Mouse (Mus musculus) gastrocnemius, postnatal 10 days (tissue): ENCODE results near the gene Trap1a. TPM values are rescaled to one million over a fixed set of nuclear protein-coding genes. Genes with fewer than 3 reads are reported as not detected.
"Not testable (repeated sequence)": the region's sequence is repeated elsewhere in the genome, so short reads cannot be mapped to it uniquely, and the experiment has no call there.

Source experiments
- DNase-seq: peaks from one replicate; pipeline ENCODE4 v3.0.0; 2021; ENCODE audit warnings: mixed read lengths
- long read RNA-seq, 2 experiments: library from polyadenylated mRNA; stranded (forward); transcript quantifications; one replicate each; pipeline ENCODE4 v2.0.0; 2021
- total RNA-seq, 2 experiments: library from RNA; stranded (reverse); gene quantifications; 2 replicates each; pipeline ENCODE4 v1.2.3; 2021

The Trap1a gene
- total RNA-seq, result not detected
- long read RNA-seq, experiment 1, result 0 reads
- long read RNA-seq, experiment 2, result 0 reads

- DNase-seq, result no peak
These were observed at the start of gene Trap1a for GRCm38 (mm10) chrX:139333263-139333994. Gene Trap1a (plus strand): TSS chrX:139333683.

- no peak for DNase-seq
These were observed 40.4 kb upstream of the Trap1a start for GRCm38 (mm10) chrX:139293114-139293513.

- DNase-seq, result no peak
These were observed 38.2 kb upstream of the Trap1a start for GRCm38 (mm10) chrX:139295325-139295724.

- not testable (repeated sequence) for DNase-seq
These were observed 16.1 kb upstream of the Trap1a start for GRCm38 (mm10) chrX:139317356-139317755.

- DNase-seq, result no peak
These were observed 900 bp upstream of the Trap1a start for GRCm38 (mm10) chrX:139332583-139332982.

DNA sequence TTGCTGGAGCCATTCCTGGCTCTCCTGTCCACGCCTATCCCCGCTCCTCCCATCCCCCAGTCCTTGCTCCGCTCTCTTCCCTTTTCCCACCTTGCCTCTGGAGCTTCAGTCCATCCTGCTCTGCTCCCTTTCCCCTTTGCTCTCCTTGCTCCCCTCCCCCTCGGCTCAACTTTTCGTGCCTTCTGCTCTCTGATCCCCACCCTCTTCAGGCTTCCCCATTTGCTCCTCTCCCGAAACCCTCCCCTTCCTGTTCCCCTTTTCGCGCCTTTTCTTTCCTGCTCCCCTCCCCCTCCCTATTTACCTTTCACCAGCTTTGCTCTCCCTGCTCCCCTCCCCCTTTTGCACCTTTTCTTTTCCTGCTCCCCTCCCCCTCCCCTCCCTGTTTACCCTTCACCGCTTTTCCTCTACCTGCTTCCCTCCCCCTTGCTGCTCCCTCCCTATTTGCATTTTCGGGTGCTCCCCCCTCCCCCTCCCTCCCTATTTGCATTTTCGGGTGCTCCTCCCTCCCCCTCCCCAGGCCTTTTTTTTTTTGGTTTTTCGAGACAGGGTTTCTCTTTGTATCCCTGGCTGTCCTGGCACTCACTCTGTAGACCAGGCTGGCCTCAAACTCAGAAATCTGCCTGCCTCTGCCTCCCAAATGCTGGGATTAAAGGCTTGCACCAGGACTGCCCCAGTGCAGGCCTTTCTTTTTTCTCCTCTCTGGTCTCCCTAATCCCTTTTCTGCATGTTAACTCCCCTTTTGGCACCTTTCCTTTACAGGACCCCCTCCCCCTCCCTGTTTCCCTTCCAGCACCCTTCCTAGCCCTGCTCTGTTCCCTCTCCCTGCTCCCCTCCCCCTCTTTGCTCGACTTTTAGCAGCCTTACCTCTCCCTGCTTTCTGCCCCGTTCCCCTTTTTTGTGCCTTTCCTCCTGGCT, 1.3 kb downstream of the Trap1a start:
- no peak for DNase-seq

- no peak for DNase-seq
These were observed 2.1 kb downstream of the Trap1a start for GRCm38 (mm10) chrX:139335419-139336074.

DNA sequence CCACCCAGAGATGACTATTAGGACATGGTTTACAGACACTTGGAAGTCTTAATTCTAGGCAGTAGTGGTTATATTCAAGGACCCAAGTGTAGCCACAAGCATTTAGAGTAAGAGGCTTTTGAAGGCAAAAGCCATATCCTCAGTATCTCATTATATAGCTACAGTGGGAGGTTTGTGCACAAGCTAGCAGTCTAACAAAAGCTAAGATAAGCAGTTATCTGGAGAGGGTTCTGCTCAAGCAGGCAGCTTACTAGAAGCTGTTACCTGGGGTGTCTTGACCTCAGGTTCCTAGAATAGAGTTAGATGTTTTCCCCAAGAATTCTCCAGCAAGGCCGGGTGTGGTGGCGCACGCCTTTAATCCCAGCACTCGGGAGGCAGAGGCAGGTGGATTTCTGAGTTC, 6.1 kb downstream of the Trap1a start:
- no peak for DNase-seq

- no peak for DNase-seq
These were observed 7.7 kb downstream of the Trap1a start for GRCm38 (mm10) chrX:139341185-139341584.

DNA sequence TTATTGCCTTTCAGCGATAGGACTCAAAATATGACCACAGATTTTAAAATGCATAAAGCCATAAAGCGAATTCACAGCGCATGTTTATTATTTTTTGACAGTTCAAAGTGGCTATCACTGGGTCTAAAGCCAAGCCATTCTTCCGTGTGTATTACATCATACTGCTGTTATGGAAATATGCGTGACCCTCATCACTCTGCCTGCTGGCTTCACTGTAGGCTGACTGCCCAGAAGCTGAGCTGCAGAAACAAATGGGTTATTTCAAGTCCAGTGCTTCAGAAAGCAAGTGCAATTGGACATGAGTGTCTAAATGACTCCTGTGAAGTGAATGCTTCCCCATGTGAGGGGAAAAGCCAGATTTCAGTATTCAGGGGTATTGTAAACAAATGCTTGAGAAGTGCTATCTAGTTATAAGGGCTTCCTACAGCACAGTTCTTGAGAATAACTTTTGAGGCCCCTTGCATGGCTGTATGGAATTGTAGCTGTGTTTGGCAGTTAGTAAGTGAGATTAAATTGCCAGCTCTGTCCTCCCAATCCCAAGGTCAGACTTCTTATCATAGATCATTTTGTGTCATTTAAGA, 18.8 kb downstream of the Trap1a start:
- DNase-seq, result no peak

DNA sequence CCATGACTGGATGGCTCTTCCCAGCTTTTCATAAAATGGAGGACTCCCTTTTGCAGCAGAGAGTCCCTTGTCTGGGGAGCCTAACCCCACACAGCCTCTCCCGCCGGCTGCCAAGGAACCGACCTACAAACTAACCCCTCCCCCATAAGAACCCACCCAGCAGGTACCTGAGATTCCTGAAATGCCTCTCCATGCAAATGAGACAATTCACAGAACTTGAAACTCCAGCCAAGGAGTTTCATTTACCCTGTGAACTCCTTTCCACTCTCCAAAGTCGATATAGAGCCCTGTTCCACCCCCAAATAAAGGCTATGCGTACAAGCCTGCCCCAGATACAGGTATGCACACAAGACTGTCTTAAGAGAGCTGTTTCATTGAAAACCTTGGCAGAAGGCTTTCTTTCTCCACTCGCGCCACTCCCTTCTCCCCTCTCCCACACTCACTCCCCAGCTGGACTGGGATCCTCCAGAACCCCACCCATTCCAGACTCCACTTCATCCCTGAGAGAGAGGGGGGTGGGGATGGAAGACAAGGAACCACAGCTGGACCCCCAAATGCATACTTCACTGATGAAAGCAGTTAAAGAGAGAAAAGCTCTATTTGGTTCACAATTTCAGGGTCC, 24.3 kb downstream of the Trap1a start:
- no peak for DNase-seq

- DNase-seq, result no peak
These were observed 24.9 kb downstream of the Trap1a start for GRCm38 (mm10) chrX:139358361-139358760.

DNA sequence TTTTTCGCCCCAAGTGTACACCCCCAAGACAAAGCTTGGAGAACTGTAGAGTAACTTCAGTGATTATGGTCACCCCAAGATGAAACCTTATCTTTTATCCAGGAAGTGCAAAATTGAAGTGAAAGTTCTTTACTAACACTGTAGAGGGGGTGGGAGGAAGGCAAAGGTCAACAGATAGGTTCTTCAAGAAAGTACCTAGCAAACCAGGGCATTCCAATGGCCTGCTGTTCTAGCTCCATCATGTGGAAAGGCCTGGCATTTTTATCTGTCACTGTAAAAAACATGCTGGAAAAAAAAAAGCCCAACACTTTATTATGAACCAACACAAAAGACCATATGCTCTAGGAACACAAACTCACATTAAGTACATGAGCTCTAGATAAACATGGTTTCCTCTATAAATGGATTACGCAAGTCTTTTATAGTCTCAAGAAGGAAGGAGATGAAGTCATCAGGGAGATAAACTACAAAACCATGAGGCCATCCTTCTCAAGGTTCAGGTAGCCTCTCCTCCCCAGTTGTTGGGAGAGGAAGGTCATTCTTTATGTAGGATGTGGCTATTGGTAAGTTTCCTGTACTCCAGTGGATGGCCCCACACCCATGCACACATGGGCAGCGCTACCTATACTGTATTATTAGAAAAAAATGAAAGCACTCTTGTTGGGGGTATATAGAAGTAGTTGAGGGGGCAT, 33.5 kb downstream of the Trap1a start:
- DNase-seq, result no peak

- DNase-seq, result no peak
These were observed 34.0 kb downstream of the Trap1a start for GRCm38 (mm10) chrX:139367529-139367908.

DNA sequence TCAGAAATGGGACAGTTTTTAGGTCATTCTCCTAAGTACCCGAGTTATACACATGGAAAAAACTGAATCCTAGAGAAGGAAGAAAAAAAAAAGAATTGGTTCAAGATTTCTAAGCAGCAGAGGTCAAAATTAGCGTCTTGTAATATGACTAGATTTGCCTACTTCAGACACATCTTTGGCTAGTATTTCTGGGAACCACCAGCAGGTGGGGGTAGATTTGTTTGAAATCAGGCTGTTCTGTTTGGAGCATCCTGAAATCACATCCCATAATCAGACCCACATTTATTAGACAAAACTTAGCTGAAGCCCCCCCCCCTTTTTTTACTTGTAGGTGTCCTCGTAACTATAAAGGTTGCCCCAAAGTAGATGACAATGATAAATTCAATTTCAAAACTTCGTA, 35.6 kb downstream of the Trap1a start:
- DNase-seq, result no peak

DNA sequence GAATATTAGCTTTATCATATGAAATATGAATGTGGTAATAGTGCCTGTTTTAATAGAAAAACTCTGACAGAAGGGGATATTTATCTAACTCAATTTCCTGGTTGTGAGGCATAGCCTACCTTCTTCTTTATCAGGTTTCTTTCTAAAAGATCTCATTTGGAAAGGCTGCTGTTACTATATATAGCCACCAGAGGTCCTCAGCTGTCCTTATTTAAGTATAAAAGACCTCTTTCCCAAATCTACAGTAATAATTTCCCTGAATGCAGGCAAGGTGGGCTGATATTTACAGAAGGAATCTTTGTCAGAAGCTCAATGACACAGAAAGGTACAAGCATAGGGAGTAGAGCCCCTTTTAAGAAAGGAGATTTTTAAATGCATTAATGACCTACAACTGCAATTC, 39.2 kb downstream of the Trap1a start:
- no peak for DNase-seq

Other genes with a start within 250 kb of the Trap1a start
- not detected for gene Serpina7, start 248.4 kb upstream of the Trap1a start, total RNA-seq
- gene 4930513O06Rik, start 247.4 kb upstream of the Trap1a start, total RNA-seq, result not detected
- not detected for gene 4933428M09Rik, start 154.5 kb upstream of the Trap1a start, total RNA-seq
- 10 to 100 TPM in 1 of 2 experiments, 1 to 10 TPM in 1; 9.7 to 12.4 TPM for gene Mum1l1, start 123.6 kb upstream of the Trap1a start, total RNA-seq
- under 1 TPM; 0.09 to 0.59 TPM for gene D330045A20Rik, start 146.7 kb downstream of the Trap1a start, total RNA-seq
- 10 to 100 TPM; 14.8 to 17.3 TPM for gene Rnf128, start 229.6 kb downstream of the Trap1a start, total RNA-seq